Mouse (Mus musculus) right cerebral cortex, adult 18-20 months (tissue): ENCODE data around the gene Nat8f1.
"Not testable (repeated sequence)": the region's sequence is repeated elsewhere in the genome, so short reads cannot be mapped to it uniquely, and the experiment has no call there.

Source experiments
- DNase-seq: peaks from one replicate; pipeline ENCODE4 v3.0.0; 2022; ENCODE audit warnings: mixed read lengths

The Nat8f1 gene

DNA sequence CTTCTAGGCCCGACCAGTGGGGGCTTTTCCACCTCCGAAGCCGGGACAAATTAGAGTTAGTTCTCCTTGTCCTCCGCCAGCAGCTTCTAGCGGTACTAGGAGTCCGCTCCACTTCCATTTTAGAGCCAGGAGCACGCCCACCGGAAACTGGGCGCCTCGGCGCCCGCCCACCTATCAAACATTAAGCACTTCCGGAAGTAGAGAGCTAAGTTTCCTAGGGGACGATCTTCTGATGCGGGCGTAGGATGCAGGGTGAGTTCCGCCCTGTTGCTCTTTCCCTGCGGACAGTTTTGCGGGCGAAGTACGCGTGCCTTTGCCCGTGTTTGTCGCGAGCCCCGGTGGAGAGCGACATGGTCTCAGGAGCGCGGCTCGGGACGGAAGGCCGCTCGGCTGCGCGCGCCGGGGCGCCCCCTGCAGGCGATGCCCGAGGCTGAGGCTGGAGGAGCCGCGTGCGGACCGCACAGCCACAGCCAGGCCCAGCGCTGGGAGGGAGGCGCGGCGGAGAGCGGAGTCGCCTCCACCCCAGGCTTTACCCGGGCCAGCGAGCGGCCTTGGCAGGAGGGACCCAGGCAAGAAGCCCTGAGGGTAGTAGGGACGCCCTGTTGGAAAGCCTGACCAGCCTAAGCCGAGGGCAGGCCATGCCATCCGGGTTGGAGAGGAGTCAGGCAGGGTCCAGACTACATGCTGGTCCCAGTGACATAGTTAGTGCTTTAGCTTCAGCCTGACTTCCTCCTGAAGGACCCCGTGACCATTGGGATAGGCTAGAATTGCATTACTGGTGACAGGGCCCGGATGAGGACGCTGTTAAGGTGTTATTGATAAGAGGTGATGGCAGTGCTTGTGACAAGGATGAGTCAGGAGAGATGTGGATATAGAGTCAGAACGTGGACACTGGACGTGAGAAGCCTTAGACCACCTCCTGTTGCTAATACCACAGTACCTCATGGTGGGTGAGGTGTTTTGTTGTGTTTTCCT lies at the start of gene Nat8f1:
TSS of gene Nat8f1 (minus strand) at position 149 of the 975 bp plus-strand sequence.
- DNase-seq = peak; percentile 89

DNA sequence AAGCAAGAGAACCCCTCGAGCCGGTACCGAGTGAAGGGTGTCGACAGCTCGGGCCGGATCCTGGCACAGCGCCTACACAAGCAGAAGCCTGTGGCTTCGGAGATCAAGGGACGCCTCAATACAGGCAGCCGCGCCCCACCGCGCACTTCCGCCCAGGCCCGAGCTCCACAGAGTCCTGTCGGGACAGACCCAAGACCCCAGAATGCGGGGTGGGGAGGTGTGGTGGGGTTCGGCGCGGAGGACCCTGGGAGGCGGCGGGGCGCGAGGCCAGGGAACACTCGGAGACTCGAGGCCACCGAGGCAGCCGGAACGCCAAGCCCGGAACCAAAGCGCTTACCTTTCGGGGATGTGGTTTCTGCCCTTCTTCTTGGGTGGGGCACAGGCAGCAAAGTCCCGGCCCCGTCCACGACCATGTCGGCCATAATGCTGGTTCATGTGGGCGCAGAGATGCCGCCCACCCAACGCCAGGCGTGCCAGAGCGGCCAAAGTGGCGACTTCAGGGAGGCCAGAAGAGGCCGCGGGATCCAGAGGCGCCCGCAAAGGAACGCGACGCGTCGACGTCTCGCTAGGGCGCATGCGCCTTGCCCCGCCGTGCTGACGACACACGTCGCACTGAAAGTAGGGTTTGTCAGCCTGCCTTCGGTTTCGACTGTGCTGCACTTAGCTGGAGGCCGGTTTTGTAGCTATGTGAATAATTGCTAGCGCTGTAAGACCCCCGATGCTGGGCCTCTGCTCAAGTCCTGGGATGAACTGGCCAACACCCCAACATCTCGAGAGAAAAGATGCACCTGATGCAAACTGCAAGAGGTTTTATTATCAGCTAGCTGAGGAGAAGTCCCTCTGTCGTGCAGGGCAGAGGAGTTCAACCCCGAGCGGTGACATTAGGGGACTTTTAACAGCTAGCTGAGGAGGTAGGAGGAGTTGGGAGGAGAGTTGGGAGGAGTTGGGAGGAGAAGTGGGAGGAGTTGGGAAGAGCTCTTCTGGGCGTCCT lies 45.9 kb upstream of the Nat8f1 start, which contains the start of gene Dusp11:
TSS of gene Dusp11 (minus strand) at position 567 of the 991 bp plus-strand sequence.
- DNase-seq = peak; percentile 93

DNA sequence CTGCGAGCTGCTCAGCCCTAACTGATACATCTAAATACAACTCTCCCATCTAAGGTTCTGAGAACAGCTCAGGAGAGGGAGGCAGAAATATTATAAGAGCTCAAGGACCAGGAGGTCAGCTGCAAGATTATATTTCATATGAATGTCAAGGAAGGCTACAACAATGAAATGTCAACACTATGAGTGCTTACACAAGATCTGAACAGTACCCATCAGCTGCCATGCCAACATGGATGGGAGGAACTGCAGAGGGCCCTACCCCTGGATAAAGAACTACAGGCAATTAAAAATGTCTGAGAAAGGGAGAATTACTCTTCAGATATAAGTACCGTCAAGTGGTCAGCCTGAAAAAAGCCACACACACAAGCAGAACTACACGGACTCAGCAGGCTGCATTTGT lies 42.1 kb upstream of the Nat8f1 start:
- DNase-seq = no peak

DNA sequence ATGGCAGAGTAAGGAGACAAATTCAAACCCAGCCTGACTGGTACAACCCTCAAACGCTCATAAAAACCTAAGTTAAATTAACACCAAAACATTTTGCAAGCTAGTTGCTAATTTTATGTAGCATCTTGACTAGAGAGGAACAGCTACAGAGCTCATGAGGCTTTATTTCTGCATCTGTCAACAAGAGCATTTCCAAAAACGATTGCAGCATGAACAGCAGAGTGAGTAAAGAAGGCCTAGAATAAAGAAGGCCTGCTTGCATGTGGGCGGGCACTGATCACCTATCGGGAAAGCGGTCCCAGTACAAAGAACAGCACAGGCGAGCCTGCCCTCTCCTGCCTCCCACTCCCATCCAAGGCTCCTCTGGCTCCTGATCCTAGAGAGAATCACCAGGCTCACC lies 33.1 kb upstream of the Nat8f1 start:
- no peak for DNase-seq

DNA sequence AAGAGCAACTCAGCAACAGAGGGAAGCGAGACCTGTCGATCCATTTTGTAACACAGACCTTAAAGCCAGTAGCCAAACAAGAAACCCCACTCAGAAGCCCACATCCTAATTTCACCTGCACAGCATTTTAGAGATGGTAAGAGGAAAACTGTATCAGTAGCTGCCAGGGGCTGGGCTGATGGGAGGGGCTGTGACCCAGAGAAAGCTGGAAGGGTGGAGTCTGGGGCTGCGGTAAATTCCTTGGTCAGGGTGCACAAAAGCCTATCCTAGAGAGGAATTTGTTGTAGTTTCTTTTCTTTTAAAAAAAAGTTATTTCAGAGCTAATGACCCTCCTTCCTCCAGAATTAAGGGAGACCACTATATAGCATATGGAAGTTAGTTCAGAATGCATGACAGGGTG lies 27.0 kb upstream of the Nat8f1 start:
- DNase-seq = no peak

DNA sequence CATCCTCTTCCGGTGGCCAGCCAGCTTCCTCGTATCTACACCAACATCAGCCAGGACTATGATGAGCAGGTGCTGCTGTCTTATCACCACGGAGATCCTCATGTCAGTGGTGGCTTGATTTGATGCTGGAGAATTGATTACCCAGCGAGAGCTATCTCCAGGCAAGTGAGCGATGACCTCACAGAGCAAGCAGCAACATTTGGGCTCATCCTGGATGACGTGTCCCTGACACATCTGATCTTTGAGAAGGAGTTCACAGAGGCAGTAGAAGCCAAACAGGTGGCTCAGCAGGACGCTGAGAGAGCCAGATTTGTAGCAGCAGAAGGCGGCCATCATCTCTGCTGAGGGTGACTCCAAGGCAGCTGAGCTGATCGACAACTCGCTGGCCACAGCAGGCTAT lies 23.2 kb upstream of the Nat8f1 start:
- no peak for DNase-seq

DNA sequence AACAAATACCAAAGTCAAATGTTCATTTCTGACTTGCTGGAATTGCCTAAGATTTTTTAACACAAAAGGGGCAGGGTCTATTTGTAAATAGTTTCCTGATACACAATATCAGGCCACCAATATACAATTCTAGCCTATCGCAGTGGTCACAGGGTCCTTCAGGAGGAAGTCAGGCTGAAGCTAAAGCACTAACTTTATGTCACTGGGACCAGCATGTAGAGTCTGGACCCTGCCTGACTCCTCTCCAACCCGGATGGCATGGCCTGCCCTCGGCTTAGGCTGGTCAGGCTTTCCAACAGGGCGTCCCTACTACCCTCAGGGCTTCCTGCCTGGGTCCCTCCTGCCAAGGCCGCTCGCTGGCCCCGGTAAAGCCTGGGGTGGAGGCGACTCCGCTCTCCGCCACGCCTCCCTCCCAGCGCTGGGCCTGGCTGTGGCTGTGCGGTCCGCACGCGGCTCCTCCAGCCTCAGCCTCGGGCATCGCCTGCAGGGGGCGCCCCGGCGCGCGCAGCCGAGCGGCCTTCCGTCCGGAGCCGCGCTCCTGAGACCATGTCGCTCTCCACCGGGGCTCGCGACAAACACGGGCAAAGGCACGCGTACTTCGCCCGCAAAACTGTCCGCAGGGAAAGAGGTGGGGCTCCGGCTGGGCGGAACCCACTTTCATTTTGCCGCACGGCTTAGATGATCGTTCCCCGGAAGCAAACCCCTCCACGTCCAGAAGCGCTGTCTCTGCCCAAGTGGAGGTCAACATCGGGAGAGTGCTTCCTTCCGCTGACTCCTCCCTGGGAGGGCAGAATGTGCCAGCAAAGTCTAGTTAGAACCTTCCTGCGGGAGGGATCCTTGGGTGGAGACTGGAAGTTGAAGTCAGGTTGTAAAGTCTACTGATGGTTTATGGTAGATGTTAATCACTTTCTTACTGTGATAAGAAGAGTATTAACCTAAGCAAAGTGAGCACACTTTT lies 21.3 kb upstream of the Nat8f1 start:
- peak; percentile 83 for DNase-seq

DNA sequence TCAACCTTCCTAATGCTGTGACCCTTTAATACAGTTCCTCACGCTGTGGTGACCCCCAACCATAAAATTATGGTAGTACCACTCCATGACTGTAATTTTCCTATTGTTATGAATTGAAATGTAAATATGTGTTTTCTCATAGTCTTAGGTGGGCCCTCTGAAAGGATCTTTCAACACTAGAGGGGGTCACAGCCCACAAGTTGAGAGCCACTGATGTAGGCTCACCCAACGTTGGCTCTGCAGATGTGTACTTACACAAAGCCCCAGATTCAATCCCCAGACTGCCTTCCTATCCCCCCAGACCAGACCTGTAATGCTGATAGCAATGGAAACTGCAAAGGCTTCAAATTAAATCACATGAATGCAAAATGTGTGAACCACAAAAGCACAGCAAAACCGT lies 20.2 kb upstream of the Nat8f1 start:
- DNase-seq = no peak

DNA sequence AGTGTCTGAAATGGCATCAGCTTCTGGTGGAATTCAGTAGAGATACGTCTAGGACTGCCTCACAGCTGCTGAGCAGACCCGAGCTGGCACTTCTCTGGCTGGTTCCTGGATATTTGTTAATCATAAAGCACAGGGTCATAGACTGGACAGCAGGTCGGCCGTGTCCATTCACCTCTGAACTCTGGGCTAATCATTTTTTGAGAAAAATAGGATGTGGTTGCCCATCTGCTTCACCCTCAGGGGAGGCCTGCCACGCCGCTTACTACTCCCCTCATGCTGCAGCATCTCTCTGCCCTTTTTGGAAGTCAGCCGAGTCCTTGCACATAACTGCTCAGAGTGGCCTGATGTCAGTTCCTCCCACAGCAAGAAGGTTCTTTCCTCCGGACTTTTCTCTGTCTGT lies 18.6 kb upstream of the Nat8f1 start:
- DNase-seq = no peak

DNA sequence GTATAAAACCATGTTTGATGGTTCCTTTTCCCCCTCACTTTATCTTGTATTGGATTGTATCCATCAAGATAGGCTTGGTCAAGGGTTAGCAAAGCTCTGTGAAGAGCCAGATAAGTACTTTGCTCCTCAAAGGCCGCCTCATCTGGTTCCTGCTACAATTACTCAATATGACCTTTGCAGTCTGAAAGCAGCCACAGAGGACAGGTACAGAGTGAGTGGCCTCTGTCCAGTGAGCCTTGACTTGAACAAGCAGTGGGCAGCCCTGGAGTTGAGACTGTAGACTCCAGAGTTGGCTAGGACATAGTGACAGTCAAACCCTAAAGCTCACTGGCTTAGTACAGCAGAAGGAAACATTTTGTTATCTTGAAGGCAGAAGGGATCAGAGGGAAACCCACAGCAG lies 13.8 kb upstream of the Nat8f1 start:
- DNase-seq = no peak

DNA sequence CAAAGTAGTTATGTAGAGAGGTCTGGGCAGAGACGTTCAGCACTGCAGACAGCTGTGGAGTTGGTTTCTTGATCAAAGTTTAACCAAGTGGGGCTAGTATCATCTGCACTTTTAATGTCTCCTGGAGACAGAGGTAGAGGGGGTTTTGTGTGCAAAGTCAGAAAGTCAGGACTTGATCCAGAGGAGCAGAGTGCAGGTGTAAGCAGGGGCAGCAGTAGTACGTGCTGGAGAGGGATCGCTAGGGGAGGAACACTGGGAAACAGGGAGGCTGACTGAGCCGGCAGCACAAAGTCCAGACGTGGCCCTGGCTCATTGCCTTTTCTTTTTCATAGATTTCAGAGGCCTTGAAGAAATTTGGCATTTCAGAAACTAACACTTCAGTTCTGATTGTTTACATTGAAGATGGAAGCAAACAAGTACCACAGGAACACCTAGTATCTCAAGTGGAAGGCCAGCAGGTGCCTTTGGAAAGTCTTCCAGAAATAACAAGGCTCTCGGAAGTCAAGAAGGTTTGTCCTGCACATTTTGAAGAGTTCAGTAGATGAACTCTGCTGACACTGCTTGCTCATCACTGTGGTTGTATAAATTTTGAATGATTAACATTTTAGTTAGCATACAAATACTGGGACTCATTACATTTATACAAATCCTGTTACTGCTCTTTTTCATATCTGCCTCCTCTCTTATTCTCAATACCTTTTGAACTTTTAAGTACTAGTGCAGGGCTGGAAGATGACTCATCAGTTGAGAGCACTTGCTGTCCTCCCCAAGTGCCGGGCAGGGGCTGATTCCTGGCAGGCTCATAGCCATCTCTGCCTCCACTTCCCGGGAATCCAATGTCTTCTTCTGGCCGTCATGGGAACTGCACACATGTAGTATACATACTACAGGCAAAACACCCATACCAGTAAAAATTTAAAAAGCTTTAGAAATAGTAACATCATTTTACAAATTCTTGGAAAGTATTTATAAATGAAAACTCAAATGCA lies 12.3 kb upstream of the Nat8f1 start:
- DNase-seq = no peak

DNA sequence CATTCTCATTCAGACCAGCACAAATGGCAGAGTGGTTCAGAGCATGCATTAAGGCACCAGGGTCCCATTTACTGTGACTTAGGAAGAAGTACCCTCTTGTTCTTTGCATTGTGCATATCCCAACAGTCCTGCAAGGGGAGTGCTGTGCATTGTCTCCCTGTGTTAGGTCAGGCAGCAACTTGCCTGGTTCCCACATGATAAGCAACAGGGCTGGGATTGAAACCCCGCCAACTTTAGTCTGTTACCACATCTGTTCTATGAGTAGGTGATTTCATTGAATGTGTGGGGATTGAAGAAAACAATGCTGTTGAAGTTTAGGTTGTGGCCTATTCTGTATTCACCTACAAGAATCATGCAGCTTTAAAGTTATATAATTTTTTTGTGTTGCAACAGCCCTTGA lies 11.2 kb upstream of the Nat8f1 start:
- DNase-seq = no peak

DNA sequence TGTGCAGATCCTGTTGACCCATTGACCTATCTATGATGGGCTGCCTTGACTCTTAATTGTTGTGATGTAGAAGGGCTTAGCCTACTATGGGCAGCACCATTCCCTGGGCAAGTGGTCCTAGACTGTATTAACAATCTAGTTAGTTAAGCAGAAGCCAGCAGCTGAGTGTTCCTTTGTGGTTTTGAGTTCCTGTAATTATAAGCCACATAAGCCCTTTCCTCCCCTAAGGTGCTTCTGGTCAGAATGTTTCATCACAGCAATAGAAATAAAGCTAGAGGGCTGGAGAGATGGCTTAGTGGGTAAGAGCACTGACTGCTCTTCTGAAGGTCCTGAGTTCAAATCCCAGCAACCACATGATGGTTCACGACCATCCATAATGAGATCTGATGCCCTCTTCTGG lies 8.2 kb upstream of the Nat8f1 start:
- DNase-seq = no peak

DNA sequence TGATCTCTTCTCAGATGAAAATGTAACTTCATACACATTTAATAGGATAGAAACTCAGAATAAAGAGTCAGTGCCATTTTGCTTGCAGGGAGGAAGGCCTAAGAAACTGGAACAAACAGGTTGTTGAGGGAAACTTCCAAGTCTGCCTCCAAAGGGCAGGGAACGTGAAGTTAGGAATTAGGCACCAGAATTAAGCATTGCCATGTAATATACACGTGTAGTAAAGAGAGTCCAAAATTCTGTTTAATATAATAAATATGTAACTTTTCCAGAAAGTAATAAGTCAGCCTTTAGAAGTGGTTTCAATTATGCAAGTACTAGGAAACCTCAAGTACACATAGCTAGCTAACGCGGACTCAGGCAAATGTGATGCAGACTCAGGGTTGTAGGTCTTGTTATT lies 3.9 kb upstream of the Nat8f1 start:
- DNase-seq = no peak

DNA sequence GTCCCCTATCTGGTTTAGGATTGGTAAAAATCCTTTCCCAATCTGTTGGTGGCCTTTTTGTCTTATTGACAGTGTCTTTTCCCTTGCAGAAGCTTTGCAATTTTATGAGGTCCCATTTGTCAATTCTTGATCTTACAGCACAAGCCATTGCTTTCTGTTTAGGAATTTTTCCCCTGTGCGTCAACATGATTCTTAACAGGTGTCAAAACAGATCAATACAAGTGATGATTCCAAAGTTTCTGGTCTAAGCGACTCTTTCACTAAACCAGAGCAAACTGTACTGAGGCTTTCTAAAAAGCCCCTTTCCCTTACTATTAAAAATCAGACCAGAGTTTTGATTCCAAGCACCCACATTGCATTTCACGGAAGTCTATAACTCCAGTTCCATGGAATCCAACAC lies 2.9 kb upstream of the Nat8f1 start:
- DNase-seq = not testable (repeated sequence)

DNA sequence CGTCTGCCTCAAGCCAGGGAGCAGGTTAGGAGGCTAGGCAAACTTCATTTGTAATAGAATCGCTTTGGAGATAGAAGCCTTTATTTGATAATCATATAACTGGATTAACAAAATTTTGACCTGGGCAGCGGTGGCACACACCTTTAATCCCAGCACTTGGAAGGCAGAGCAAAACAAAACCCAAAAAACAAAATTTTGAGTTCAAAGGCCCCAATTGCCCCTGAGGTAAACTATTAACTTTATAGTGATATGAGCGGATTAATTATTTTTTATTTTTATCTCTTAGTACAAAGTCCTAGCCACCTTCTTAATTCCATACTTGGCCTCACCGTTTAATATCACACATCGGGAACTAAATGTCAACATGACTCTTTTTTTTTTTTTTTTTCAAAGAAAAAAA lies 1.1 kb upstream of the Nat8f1 start:
- DNase-seq = no peak

DNA sequence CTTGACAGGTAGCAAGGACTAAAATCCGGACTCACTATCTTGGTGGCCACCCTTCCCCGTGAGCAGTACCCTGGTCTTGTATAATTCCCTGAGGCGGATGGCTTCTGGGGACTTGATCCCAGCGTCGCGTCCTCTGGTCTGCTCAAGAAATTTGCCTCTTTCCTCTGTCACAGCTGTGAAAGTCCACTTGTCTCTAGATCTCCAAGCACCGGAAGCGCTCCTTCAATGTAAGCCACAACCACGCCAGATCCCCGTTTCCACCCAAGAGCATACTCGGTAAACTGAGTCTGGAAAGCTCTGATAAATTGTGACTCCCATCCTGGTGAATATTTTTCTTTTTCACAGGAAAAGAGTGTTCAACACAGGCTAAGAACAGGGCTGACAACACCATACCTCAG lies 347 bp downstream of the Nat8f1 start:
- DNase-seq = peak; percentile 12

DNA sequence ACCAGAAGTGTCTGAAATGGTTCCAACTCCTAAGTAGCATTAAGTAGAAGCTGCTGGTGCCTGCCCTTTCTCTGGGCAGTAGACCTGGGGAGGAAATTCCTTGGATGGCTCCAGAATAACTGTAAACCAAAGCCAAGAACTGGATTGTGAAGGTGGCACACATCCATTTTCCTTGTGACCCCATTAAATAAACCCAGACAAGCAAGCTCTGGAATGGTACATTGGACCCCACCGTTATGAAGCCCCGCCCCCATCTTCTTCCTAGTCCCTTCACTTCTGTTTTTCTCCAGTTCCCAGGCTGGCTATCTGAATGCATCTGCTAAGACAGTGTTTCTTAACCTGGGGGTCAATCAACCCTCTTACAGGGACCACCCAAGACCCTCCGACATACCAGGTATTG lies 3.9 kb downstream of the Nat8f1 start, which contains the start of gene Tprkb:
TSS of gene Tprkb (plus strand) at position 279 of the 400 bp plus-strand sequence.
- no peak for DNase-seq

DNA sequence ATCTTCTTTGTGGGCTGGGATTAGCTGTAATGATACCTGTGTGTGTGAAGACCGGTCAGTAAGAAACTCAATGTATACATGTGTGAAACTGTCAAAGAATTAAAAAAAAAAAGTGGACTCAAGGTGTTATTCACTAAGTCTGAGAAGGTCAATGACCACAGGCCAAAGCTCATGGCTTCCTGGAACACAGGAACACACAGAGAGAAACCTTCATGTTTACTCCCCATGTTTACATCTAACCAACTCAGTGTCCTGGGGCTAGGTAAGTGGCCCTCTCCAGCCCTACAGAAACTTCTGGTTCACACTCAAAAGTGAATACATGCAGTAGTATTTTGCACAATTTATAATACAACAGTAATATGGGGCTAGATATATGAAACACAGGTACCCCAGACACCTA lies 5.8 kb downstream of the Nat8f1 start:
- DNase-seq = no peak

DNA sequence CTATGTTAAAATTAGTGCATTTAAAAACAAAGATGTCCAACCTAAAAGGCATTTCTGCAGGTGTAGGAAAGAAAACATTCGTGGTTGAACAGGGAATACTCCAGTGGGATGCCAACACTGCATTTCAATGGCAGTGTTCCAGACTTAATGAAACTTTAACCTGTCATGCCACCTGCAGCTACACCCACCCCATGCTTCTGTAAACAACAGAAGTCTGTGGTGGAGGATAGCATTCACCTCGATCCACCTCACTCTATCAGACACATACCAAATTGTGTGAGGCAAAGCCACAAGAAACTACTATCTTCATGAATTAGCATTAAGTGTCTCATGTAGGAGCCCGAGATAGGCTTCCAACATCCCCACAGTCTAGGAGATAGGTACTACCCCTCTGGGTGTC lies 7.1 kb downstream of the Nat8f1 start:
- no peak for DNase-seq

DNA sequence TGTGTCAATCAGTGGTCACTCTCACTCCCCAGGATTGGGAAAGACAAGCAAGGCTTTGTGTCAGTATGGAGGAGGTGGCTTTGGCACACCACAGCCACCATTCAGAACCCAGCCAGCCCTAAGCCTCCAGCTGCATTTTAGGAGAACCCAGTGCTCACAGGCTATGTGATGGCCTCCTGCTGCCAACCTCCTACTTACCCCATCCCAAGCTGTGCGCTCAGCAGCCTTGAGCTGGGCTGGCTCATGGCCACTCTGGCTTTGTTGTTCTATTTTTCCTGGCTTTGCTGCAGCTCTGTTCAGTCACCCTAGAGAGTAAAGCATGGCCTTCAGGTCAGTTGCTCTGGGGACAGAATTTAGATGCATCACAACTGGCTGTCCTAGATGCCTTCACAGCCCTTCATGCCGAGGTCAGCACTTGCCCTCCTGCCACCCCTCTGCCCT lies 8.6 kb downstream of the Nat8f1 start:
- peak; percentile 78 for DNase-seq
